Mouse (Mus musculus) stomach, postnatal 0 days (tissue): ENCODE measurements around the gene Gm17019. TPM values are rescaled to one million over a fixed set of nuclear protein-coding genes. Genes with fewer than 3 reads are reported as not detected.
"Not testable (repeated sequence)": the region's sequence is repeated elsewhere in the genome, so short reads cannot be mapped to it uniquely, and the experiment has no call there.

ENCODE experiments used
- ATAC-seq: fragments of 200-750 bp; cut with Nextera tagmentation; 2 replicates; pipeline ENCODE4 v1.8.0; 2017; ENCODE audit not compliant: low FRiP score, low TSS enrichment
- DNase-seq: peaks from one replicate; pipeline ENCODE4 v3.0.0-alpha.2; 2016; ENCODE audit warnings: low spot score
- H3K27ac ChIP-seq: fragments of 300-500 bp; sonication (generic); replicated peaks from 2 replicates; pipeline ENCODE4 v1.5.1; 2014; ENCODE audit warnings: mild to moderate bottlenecking, control low read depth
- H3K27me3 ChIP-seq: fragments of 300-500 bp; sonication (generic); 2 replicates; pipeline ENCODE4 v1.6.1; 2014; ENCODE audit warnings: low read length; ENCODE audit not compliant: control insufficient read depth, insufficient read depth
- H3K36me3 ChIP-seq: fragments of 300-500 bp; sonication (generic); 2 replicates; pipeline ENCODE4 v1.6.1; 2014; ENCODE audit warnings: low read length, mixed read lengths; ENCODE audit not compliant: control insufficient read depth, insufficient read depth
- H3K4me1 ChIP-seq: fragments of 300-500 bp; sonication (generic); replicated peaks from 2 replicates; pipeline ENCODE4 v1.6.1; 2014; ENCODE audit warnings: antibody characterized with exemption; ENCODE audit not compliant: control insufficient read depth, insufficient read depth
- H3K4me2 ChIP-seq: fragments of 300-500 bp; sonication (generic); replicated peaks from 2 replicates; pipeline ENCODE4 v1.6.1; 2014; ENCODE audit warnings: low read depth, mild to moderate bottlenecking, control low read depth, moderate library complexity
- H3K4me3 ChIP-seq: fragments of 300-500 bp; sonication (generic); 2 replicates; pipeline ENCODE4 v1.5.1; 2014; ENCODE audit warnings: low read depth, low read length, control low read depth
- H3K9ac ChIP-seq: fragments of 300-500 bp; sonication (generic); 2 replicates; pipeline ENCODE4 v1.6.1; 2014; ENCODE audit warnings: mild to moderate bottlenecking, low read length, control low read depth, mixed read lengths
- H3K9me3 ChIP-seq: fragments of 300-500 bp; sonication (generic); 2 replicates; pipeline ENCODE4 v1.6.1; 2016; ENCODE audit warnings: low read length; ENCODE audit not compliant: control insufficient read depth
- WGBS: fragments of 180-500 bp; shearing (Covaris S2); extraction: QIAGEN DNeasy Blood & Tissue Kit; methylation state at CpG from one replicate; pipeline ENCODE4 v1.1.7; 2014; 5-methylcytosine and 5-hydroxymethylcytosine counted together
- polyA plus RNA-seq: library from polyadenylated mRNA; unstranded; fragments of >200 nt; fragmentation: Nextera tagmentation; extraction: Ambion mirVana; gene quantifications from 2 replicates; pipeline ENCODE4 v1.2.1, GENCODE M21; 2015

Gene Gm17019
- polyA plus RNA-seq, 1 experiment from 2014 or later: not detected

- DNase-seq, H3K9me3 ChIP-seq, H3K27ac ChIP-seq, H3K36me3 ChIP-seq, H3K4me1 ChIP-seq, ATAC-seq, H3K4me2 ChIP-seq, H3K27me3 ChIP-seq, H3K9ac ChIP-seq, H3K4me3 ChIP-seq: not testable (repeated sequence)
- 58% methylated on average over 3 of the region's 4 CpGs for WGBS
Measured at GRCm38 (mm10) chr5:15040784-15041183, 8.0 kb upstream of the Gm17019 start.

- ATAC-seq: peak; percentile 95
- not testable (repeated sequence) for H3K4me3 ChIP-seq, DNase-seq, H3K9ac ChIP-seq, H3K4me2 ChIP-seq, H3K9me3 ChIP-seq, H3K27me3 ChIP-seq, H3K27ac ChIP-seq, H3K36me3 ChIP-seq, H3K4me1 ChIP-seq
- 76% methylated on average over 4 of the region's 4 CpGs for WGBS
Measured at GRCm38 (mm10) chr5:15039984-15040383, 7.2 kb upstream of the Gm17019 start.

GRCm38 (mm10) chr5:15024316-15024715, 8.5 kb downstream of the Gm17019 start:
- H3K4me2 ChIP-seq, DNase-seq, H3K4me3 ChIP-seq, H3K27me3 ChIP-seq, H3K9me3 ChIP-seq, H3K36me3 ChIP-seq, H3K9ac ChIP-seq, H3K27ac ChIP-seq, H3K4me1 ChIP-seq, ATAC-seq: not testable (repeated sequence)
- 90% methylated on average over 1 of the region's 1 CpGs for WGBS

- H3K4me1 ChIP-seq, DNase-seq, H3K27ac ChIP-seq, ATAC-seq, H3K9me3 ChIP-seq, H3K27me3 ChIP-seq, H3K4me3 ChIP-seq, H3K9ac ChIP-seq, H3K36me3 ChIP-seq, H3K4me2 ChIP-seq: not testable (repeated sequence)
- 61% methylated on average over 2 of the region's 2 CpGs for WGBS
Measured at GRCm38 (mm10) chr5:15020067-15020466, 12.7 kb downstream of the Gm17019 start.

- not testable (repeated sequence) for H3K4me3 ChIP-seq, H3K4me1 ChIP-seq, H3K9me3 ChIP-seq, H3K4me2 ChIP-seq, H3K9ac ChIP-seq, H3K27me3 ChIP-seq, H3K36me3 ChIP-seq, H3K27ac ChIP-seq
- DNase-seq: peak; percentile 16
- ATAC-seq: 0 out of 2 replicates have a peak, but pooled peaks have one; percentile 42
- 83% methylated on average over 11 of the region's 11 CpGs for WGBS
Measured at GRCm38 (mm10) chr5:15010639-15011582, 21.9 kb downstream of the Gm17019 start.

- ATAC-seq, H3K27ac ChIP-seq, H3K9ac ChIP-seq: not testable (repeated sequence)
Measured at GRCm38 (mm10) chr5:15006907-15007306, 25.9 kb downstream of the Gm17019 start.

GRCm38 (mm10) chr5:15006288-15006687, 26.5 kb downstream of the Gm17019 start:
- not testable (repeated sequence) for H3K4me2 ChIP-seq, H3K4me1 ChIP-seq, ATAC-seq, H3K36me3 ChIP-seq, H3K9ac ChIP-seq, DNase-seq, H3K9me3 ChIP-seq, H3K4me3 ChIP-seq, H3K27me3 ChIP-seq, H3K27ac ChIP-seq
- 63% methylated on average over 3 of the region's 3 CpGs for WGBS

More at GRCm38 (mm10) chr5:15006907-15007306, 25.9 kb downstream of the Gm17019 start:
- H3K4me3 ChIP-seq, H3K4me2 ChIP-seq, H3K9me3 ChIP-seq, DNase-seq, H3K27me3 ChIP-seq, H3K4me1 ChIP-seq, H3K36me3 ChIP-seq: not testable (repeated sequence)
- WGBS: 47% methylated on average over 3 of the region's 3 CpGs

GRCm38 (mm10) chr5:15005584-15005983, 27.2 kb downstream of the Gm17019 start:
- H3K27me3 ChIP-seq, H3K4me3 ChIP-seq, H3K36me3 ChIP-seq, DNase-seq, H3K9me3 ChIP-seq, H3K4me1 ChIP-seq, H3K27ac ChIP-seq, H3K9ac ChIP-seq, H3K4me2 ChIP-seq: not testable (repeated sequence)
- ATAC-seq: peak; percentile 50
- 63% methylated on average over 2 of the region's 4 CpGs for WGBS
